Mouse (Mus musculus) embryonic fibroblast, embryonic 13.5 days (primary cell): ENCODE results near the gene Plscr1.

ENCODE experiments used
- CTCF ChIP-seq: IDR thresholded peaks from 2 replicates; pipeline ENCODE4 v1.5.1; 2011; ENCODE audit warnings: mild to moderate bottlenecking, control low read depth, low read length, moderate library complexity, borderline replicate concordance; ENCODE audit not compliant: insufficient read depth
- POLR2A ChIP-seq: IDR thresholded peaks from 2 replicates; pipeline ENCODE4 v1.6.1; 2011; ENCODE audit warnings: low read depth, mild to moderate bottlenecking, control low read depth, low read length, moderate library complexity

- TF ChIP-seq CTCF (no peak), POLR2A (no peak)
Measured at GRCm38 (mm10) chr9:92217484-92217883, 32.1 kb upstream of the Plscr1 start.
